Mouse (Mus musculus) spleen, postnatal 0 days (tissue): ENCODE results near the gene Dcxr. TPM values are rescaled to one million over a fixed set of nuclear protein-coding genes. Genes with fewer than 3 reads are reported as not detected.

Experiments used
- polyA plus RNA-seq: library from polyadenylated mRNA; unstranded; fragments of >200 nt; fragmentation: Nextera tagmentation; extraction: Ambion mirVana; gene quantifications from 2 replicates; pipeline ENCODE4 v1.2.1, GENCODE M21; 2015

Dcxr gene
- 9.0 and 14.8 TPM in 2 replicates for polyA plus RNA-seq

GRCm38 (mm10) chr11:120727169-120727527 is at the start of gene Dcxr:
Gene Dcxr, minus strand, starts transcription at chr11:120727281.

GRCm38 (mm10) chr11:120762672-120763041 is 35.6 kb upstream of the Dcxr start, which contains the start of gene Hmga1b:
Gene Hmga1b, plus strand, starts transcription at chr11:120762794.

DNA sequence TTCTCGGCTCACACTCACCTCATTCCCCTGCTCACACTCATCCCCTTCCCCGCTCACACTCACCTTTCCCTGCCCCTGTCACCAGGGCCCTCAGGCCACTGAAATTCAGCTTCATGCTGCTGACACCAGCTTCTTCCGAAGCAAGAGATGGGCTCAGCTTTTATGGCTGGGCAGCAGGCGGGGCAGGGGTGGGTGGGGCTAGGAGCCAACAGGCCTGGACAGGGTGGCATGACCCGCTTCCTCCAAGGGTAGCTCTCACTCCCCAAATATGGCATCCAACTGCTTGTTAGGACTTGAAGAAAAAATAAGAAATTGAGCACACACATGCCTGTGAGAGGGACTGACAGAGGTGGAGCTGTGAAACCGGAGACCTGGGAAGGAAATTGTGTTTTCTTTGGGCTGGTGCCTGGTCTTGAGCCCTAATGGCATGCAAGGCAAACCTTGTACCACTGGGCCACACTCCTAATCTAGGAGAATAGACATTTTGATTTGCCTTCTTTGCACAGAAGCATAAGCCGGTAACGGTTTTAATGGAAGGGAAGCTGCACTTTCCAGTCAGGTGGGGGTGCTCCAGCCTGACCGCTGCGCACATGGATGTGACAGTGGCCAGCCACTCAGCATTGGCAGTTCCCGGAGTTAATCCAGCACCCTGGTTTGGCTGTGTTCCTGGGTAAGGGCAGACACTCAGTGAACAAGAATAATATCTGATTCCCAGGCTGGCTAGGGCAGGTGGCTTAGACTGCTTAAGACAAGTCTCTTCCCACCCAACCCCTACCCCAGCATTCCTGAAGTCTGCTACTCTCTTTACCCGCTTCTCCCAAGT is 5.0 kb upstream of the Dcxr start, which contains the start of gene Cbr2:
Gene Cbr2 (minus strand): TSS at position 257 of the 823 bp plus-strand sequence.

DNA sequence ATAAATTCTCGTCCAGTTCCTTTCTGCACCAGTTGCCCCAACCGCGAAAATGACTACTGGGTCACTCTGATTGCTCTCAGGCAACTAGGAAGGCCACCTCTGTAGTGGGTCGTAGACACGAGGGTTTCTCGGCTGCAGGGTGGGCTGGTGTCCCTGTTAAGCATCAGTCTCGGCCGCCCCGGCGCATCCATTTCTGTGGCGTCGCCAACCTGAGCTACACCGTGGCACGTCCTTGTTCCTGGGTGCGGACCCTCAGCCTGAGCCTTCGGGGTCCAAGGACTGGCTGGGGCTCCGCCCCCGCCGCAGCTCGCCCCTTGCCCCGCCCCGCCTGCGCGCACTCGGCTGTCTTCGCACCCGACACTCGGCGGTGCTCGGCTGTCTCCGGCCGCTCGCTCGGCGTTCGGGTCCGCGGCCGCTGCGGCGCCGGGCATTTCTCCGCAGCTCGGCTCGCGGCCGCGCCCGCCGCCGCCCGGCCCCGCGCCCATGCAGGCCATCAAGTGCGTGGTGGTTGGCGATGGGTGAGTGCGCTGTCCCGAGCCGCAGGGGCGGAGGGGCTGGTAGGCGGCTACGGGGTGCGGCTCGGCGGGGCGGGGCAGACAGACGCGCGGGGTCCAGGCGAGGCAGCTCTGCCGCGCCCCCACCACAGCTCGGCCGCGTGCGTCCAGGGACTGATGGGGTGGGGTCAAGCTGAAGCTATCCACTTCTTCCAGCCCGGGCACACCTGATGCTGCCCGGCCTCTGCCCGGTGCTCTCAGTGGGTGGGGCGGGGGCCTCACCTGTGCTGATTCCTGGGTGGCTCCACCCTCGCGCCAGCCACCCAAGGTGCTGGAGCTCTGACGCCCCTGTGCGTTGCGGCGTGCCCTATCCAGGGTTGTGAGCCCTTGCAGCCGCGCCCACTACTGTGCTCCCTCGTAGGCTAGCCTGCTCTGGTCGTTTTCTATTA is 5.7 kb downstream of the Dcxr start, which contains the start of gene Rac3:
Gene Rac3 (plus strand): TSS at position 347 of the 943 bp plus-strand sequence.

DNA sequence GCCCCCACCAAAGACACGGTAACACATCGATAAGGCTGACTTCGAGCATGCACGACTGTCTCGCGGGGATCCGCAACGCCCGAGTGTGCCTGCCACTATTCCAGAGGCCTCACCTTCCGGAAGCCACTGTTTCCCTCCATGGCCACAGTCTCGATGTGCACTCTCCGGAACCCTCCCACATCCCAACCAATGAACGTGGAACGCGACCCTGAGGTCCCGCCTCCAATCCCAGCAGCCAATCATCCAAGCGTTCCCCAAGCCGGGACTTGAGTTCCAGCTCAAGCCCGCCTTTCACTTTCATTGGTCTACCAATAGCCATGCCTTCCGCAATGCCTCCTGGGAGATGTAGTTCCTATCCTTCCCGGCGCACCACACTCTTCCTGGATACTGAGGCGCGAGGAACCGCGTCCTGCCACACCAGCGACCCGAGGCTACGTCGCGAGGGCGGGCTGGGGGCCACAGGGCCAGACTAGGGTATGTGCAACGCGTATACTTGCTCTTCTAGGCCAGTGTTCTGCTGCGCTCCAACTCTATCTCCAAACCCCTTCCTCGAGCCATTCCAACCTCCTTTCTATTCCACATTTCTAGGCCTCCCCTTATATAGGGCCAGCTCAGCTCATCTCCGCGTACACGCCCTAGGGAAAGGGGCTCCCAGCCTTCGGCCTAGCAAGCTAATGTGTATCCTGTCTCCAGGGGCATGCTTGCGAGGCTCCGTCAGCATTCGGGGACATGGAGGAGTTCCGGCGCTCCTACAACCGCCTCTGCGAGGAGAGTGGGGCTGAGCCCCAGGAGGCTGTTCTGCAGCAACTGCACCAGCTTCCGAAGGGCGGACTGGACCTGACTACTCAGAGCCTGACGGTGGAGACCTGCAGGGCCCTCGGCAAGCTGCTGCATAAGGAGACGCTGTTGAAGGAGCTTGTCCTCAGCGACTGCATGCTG is 13.2 kb downstream of the Dcxr start, which contains the start of the genes Cenpx and Lrrc45:
Gene Cenpx (minus strand): TSS at position 159 of the 939 bp plus-strand sequence.
Gene Lrrc45 (plus strand): TSS at position 346 of the 939 bp plus-strand sequence.

Other genes starting within 250 kb of the Dcxr start
- 99.2 and 107 TPM in 2 replicates for gene Mrpl12, start 242.7 kb downstream of the Dcxr start, polyA plus RNA-seq
- 16.9 and 18.6 TPM in 2 replicates for gene Slc25a10, start 235.4 kb downstream of the Dcxr start, polyA plus RNA-seq
- 0.13 TPM in 1 of 2 replicates, not detected in the other for gene Gcgr, start 196.6 kb downstream of the Dcxr start, polyA plus RNA-seq
- gene Mcrip1, start 177.6 kb downstream of the Dcxr start, polyA plus RNA-seq = 76.2 and 89.7 TPM in 2 replicates
- not detected in 2 replicates for gene Ppp1r27, start 176.1 kb downstream of the Dcxr start, polyA plus RNA-seq
- 206 and 241 TPM in 2 replicates for gene P4hb, start 154.0 kb downstream of the Dcxr start, polyA plus RNA-seq
- 234 and 266 TPM in 2 replicates for gene Arhgdia, start 145.7 kb downstream of the Dcxr start, polyA plus RNA-seq
- 381 and 432 TPM in 2 replicates for gene Alyref, start 128.9 kb downstream of the Dcxr start, polyA plus RNA-seq
- 120 and 128 TPM in 2 replicates for gene Anapc11, start 128.9 kb downstream of the Dcxr start, polyA plus RNA-seq
- 2.7 and 5.2 TPM in 2 replicates for gene Npb, start 118.8 kb downstream of the Dcxr start, polyA plus RNA-seq
- gene Pcyt2, start 109.3 kb downstream of the Dcxr start, polyA plus RNA-seq = 48.5 and 54.1 TPM in 2 replicates
- gene Sirt7, start 102.0 kb downstream of the Dcxr start, polyA plus RNA-seq = 49.4 and 54.1 TPM in 2 replicates
- gene Mafg, start 93.7 kb downstream of the Dcxr start, polyA plus RNA-seq = 40.0 and 41.2 TPM in 2 replicates
- gene Pycr1, start 83.5 kb downstream of the Dcxr start, polyA plus RNA-seq = 3.5 and 5.2 TPM in 2 replicates
- gene Myadml2, start 79.1 kb downstream of the Dcxr start, polyA plus RNA-seq = 0.23 and 0.29 TPM in 2 replicates
- gene Notum, start 66.1 kb downstream of the Dcxr start, polyA plus RNA-seq = not detected in 2 replicates
- 60.0 and 64.9 TPM in 2 replicates for gene Aspscr1, start 54.3 kb downstream of the Dcxr start, polyA plus RNA-seq
- 143 and 147 TPM in 2 replicates for gene Cenpx, start 13.5 kb downstream of the Dcxr start, polyA plus RNA-seq
- gene Lrrc45, start 13.4 kb downstream of the Dcxr start, polyA plus RNA-seq = 12.3 and 13.8 TPM in 2 replicates
- 3.1 and 3.6 TPM in 2 replicates for gene Rac3, start 5.8 kb downstream of the Dcxr start, polyA plus RNA-seq
- 1.2 and 3.8 TPM in 2 replicates for gene Cbr2, start 4.8 kb upstream of the Dcxr start, polyA plus RNA-seq
- 3.8 and 5.0 TPM in 2 replicates for gene Hmga1b, start 35.5 kb upstream of the Dcxr start, polyA plus RNA-seq
- 11.9 and 13.8 TPM in 2 replicates for gene Rfng, start 56.9 kb upstream of the Dcxr start, polyA plus RNA-seq
- gene Gps1, start 57.0 kb upstream of the Dcxr start, polyA plus RNA-seq = 73.2 and 75.4 TPM in 2 replicates
- gene Dus1l, start 69.1 kb upstream of the Dcxr start, polyA plus RNA-seq = 58.0 and 60.3 TPM in 2 replicates
- 7.5 and 8.1 TPM in 2 replicates for gene Fasn, start 97.3 kb upstream of the Dcxr start, polyA plus RNA-seq
- gene Ccdc57, start 205.6 kb upstream of the Dcxr start, polyA plus RNA-seq = 2.4 and 3.1 TPM in 2 replicates
- 30.7 and 31.2 TPM in 2 replicates for gene Slc16a3, start 221.2 kb upstream of the Dcxr start, polyA plus RNA-seq